Mouse (Mus musculus) cerebellum, adult 2 months (tissue): ENCODE data around the gene Ushbp1. TPM values are rescaled to one million over a fixed set of nuclear protein-coding genes. Genes with fewer than 3 reads are reported as not detected.

Source experiments
- DNase-seq, 2 experiments: peaks; one replicate each; pipeline ENCODE4 v3.0.0; 2021
- H3K27ac ChIP-seq: fragments of 200-500 bp; 2 replicates; pipeline ENCODE4 v1.5.1; 2012; ENCODE audit warnings: low read length, control low read depth, inconsistent platforms; ENCODE audit not compliant: insufficient read depth
- H3K27me3 ChIP-seq: fragments of 200-500 bp; 2 replicates; pipeline ENCODE4 v1.6.1; 2012; ENCODE audit warnings: inconsistent platforms, mild to moderate bottlenecking, low read length, moderate library complexity; ENCODE audit not compliant: control insufficient read depth, insufficient read depth
- H3K4me1 ChIP-seq: fragments of 200-500 bp; 2 replicates; pipeline ENCODE4 v1.6.1; 2011; ENCODE audit warnings: low read length; ENCODE audit not compliant: control insufficient read depth, insufficient read depth
- H3K4me3 ChIP-seq: fragments of 200-500 bp; replicated peaks from 2 replicates; pipeline ENCODE3; 2011; ENCODE audit warnings: mild to moderate bottlenecking, low read depth, low read length, control low read depth; ENCODE audit not compliant: insufficient read depth
- CTCF ChIP-seq: fragments of 200-500 bp; IDR thresholded peaks from 2 replicates; pipeline ENCODE4 v1.5.1; 2011; ENCODE audit warnings: low read depth, mild to moderate bottlenecking, control low read depth, low read length, moderate library complexity, borderline replicate concordance; ENCODE audit not compliant: insufficient read depth
- POLR2A ChIP-seq: fragments of 200-500 bp; IDR thresholded peaks from 2 replicates; pipeline ENCODE4 v1.6.1; 2011; ENCODE audit warnings: low read length, control low read depth, borderline replicate concordance; ENCODE audit not compliant: insufficient read depth
- WGBS: fragments of 180-500 bp; shearing (Covaris S2); methylation state at CpG from one replicate; pipeline ENCODE4 v1.1.7; 2018; 5-methylcytosine and 5-hydroxymethylcytosine counted together
- polyA plus RNA-seq: library from polyadenylated mRNA; depleted of rRNA; stranded (reverse); fragments of >200 nt; gene quantifications from 2 replicates; pipeline ENCODE4 v1.2.3, GENCODE M21; 2012

Gene Ushbp1
- polyA plus RNA-seq, 1 experiment = 9.7 TPM

GRCm38 (mm10) chr8:71402446-71402964 is 6.9 kb upstream of the Ushbp1 start:
- no peak for DNase-seq
- WGBS = 84% methylated on average over 9 of the region's 9 CpGs

GRCm38 (mm10) chr8:71401454-71401853 is 5.9 kb upstream of the Ushbp1 start:
- DNase-seq = no peak
- TF ChIP-seq POLR2A (no peak), CTCF (no peak)
- H3K4me3 ChIP-seq = no peak overlapping the region
- no peaks in the 10 kb centered on the region for H3K27me3 ChIP-seq
- 0 out of 2 replicates have a peak, but pooled peaks cover 5% of the 10 kb centered on the region for H3K4me1 ChIP-seq
- no peak overlapping the region for H3K27ac ChIP-seq

More at GRCm38 (mm10) chr8:71402446-71402964, 6.9 kb upstream of the Ushbp1 start:
- TF ChIP-seq POLR2A (no peak), CTCF (no peak)
- H3K27me3 ChIP-seq = no peaks in the 10 kb centered on the region
- no peak overlapping the region for H3K4me3 ChIP-seq
- 0 out of 2 replicates have a peak, but pooled peaks cover 5% of the 10 kb centered on the region for H3K4me1 ChIP-seq
- H3K27ac ChIP-seq = no peak overlapping the region

- no peak overlapping the region for H3K4me3 ChIP-seq
- no peak for DNase-seq
- TF ChIP-seq CTCF (no peak), POLR2A (no peak)
- H3K4me1 ChIP-seq = 0 out of 2 replicates have a peak, but pooled peaks cover 3% of the 10 kb centered on the region
- H3K27ac ChIP-seq = no peak overlapping the region
- no peaks in the 10 kb centered on the region for H3K27me3 ChIP-seq
- WGBS = 89% methylated on average over 2 of the region's 2 CpGs
Measured at GRCm38 (mm10) chr8:71400826-71401225, 5.2 kb upstream of the Ushbp1 start.

- WGBS = 84% methylated on average over 12 of the region's 12 CpGs
- Histone ChIP-seq H3K4me3 (peak overlapping the region; percentile 77), H3K4me1 (0 out of 2 replicates have a peak, but pooled peaks cover 3% of the 10 kb centered on the region), H3K27me3 (no peaks in the 10 kb centered on the region), H3K27ac (no peak overlapping the region)
- peak in 1 of 2 experiments; percentile 35 for DNase-seq
- no peak for TF ChIP-seq CTCF
Measured at GRCm38 (mm10) chr8:71397701-71398100, 2.1 kb upstream of the Ushbp1 start.

GRCm38 (mm10) chr8:71396639-71397305 is 1.2 kb upstream of the Ushbp1 start, which contains the start of gene Babam1:
Babam1 (plus strand) TSS chr8:71396861.
- TF ChIP-seq POLR2A (peak; percentile 81; the same call in 1 of the 2 replicates), CTCF (no peak)
- WGBS = under 1% methylated on average over 34 of the region's 34 CpGs
- H3K27me3 ChIP-seq = no peaks in the 10 kb centered on the region
- DNase-seq = peak; percentile 93 to 98
- 0 out of 2 replicates have a peak, but pooled peaks cover 3% of the 10 kb centered on the region for H3K4me1 ChIP-seq
- peak within 1 kb of the TSS; percentile 80 for H3K27ac ChIP-seq
- peak within 1 kb of the TSS; percentile 77 for H3K4me3 ChIP-seq

GRCm38 (mm10) chr8:71395071-71395470 is 531 bp downstream of the Ushbp1 start:
- Histone ChIP-seq H3K27me3 (no peaks in the 10 kb centered on the region), H3K27ac (no peak overlapping the region), H3K4me3 (no peak overlapping the region), H3K4me1 (0 out of 2 replicates have a peak, but pooled peaks cover 3% of the 10 kb centered on the region)
- 86% methylated on average over 10 of the region's 10 CpGs for WGBS
- peak in 1 of 2 experiments; percentile 17 for DNase-seq
- TF ChIP-seq CTCF (no peak), POLR2A (no peak)

GRCm38 (mm10) chr8:71394481-71394880 is 1.1 kb downstream of the Ushbp1 start:
- H3K4me3 ChIP-seq = no peak overlapping the region
- peak in 1 of 2 experiments; percentile 11 for DNase-seq

GRCm38 (mm10) chr8:71392871-71393270 is 2.7 kb downstream of the Ushbp1 start:
- WGBS = 10% methylated on average over 3 of the region's 3 CpGs

More at GRCm38 (mm10) chr8:71394481-71394880, 1.1 kb downstream of the Ushbp1 start:
- no peak for TF ChIP-seq POLR2A
- TF ChIP-seq CTCF = no peak
- no peak overlapping the region for H3K27ac ChIP-seq
- no peaks in the 10 kb centered on the region for H3K27me3 ChIP-seq
- H3K4me1 ChIP-seq = 0 out of 2 replicates have a peak, but pooled peaks cover 3% of the 10 kb centered on the region
- WGBS = 78% methylated on average over 7 of the region's 7 CpGs

More at GRCm38 (mm10) chr8:71392871-71393270, 2.7 kb downstream of the Ushbp1 start:
- H3K27me3 ChIP-seq = no peaks in the 10 kb centered on the region
- TF ChIP-seq POLR2A (no peak), CTCF (no peak)
- peaks cover 3% of the 10 kb centered on the region; the same call in 1 of the 2 replicates for H3K4me1 ChIP-seq
- no peak overlapping the region for H3K27ac ChIP-seq
- DNase-seq = peak in 1 of 2 experiments; percentile 6
- no peak overlapping the region for H3K4me3 ChIP-seq
